Mouse (Mus musculus) stomach, postnatal 0 days (tissue): Measurements from ENCODE around the gene Acoxl.
A peak's percentile ranks its signal among the peaks of the same experiment; 100 is the strongest.

ENCODE experiments used
- CTCF ChIP-seq: IDR thresholded peaks from 2 replicates; pipeline ENCODE4 v1.5.1; 2016; ENCODE audit warnings: antibody characterized with exemption, low read depth, mild to moderate bottlenecking, moderate library complexity
- EP300 ChIP-seq: optimal IDR thresholded peaks from 2 replicates; pipeline ENCODE3; 2016; ENCODE audit warnings: antibody characterized with exemption

- TF ChIP-seq CTCF (peak; percentile 70), EP300 (no peak)
These were observed 6.8 kb downstream of the Acoxl start for GRCm38 (mm10) chr2:127845346-127845982.
